Mouse (Mus musculus): ENCODE measurements around the gene Hnrnpdl. TPM values are rescaled to one million over a fixed set of nuclear protein-coding genes. Genes with fewer than 3 reads are reported as not detected.

Gene Hnrnpdl
- polyA plus RNA-seq, 1 experiment from 2014 or later = 268 TPM

GRCm38 (mm10) chr5:100032107-100032506 is 7.4 kb downstream of the Hnrnpdl start:
- Histone ChIP-seq H3K9ac (ENCODE audit: low read depth, low read length) (no peak overlapping the region), H3K27me3 (ENCODE audit: control insufficient read depth, insufficient read depth, low read length) (no peaks in the 10 kb centered on the region), H3K4me2 (replicated peaks; ENCODE audit: low read depth, low read length) (no peak overlapping the region), H3K27ac (ENCODE audit: low read depth, low read length) (no peak overlapping the region), H3K36me3 (ENCODE audit: control insufficient read depth, insufficient read depth, low read length) (peaks cover 13% of the 10 kb centered on the region; the same call in 1 of the 2 replicates), H3K4me3 (ENCODE audit: low read depth, low read length) (no peak overlapping the region), H3K9me3 (ENCODE audit: control insufficient read depth, low read length) (no peaks in the 10 kb centered on the region), H3K4me1 (replicated peaks; ENCODE audit: control insufficient read depth, insufficient read depth, low read length) (peaks cover 2% of the 10 kb centered on the region; the same call in 1 of the 2 replicates)
- 84% methylated on average over 2 of the region's 2 CpGs for WGBS
- peak; percentile 28; the same call in 1 of the 2 replicates for ATAC-seq (ENCODE audit: low FRiP score)
- DNase-seq (ENCODE audit: low spot score) = peak; percentile 35

GRCm38 (mm10) chr5:100030069-100030468 is 9.4 kb downstream of the Hnrnpdl start:
- DNase-seq (ENCODE audit: low spot score) (no peak), ATAC-seq (ENCODE audit: low FRiP score) (peak; percentile 59)
- no peak overlapping the region for H3K4me3 ChIP-seq (ENCODE audit: low read depth, low read length)

GRCm38 (mm10) chr5:100024868-100025267 is 14.6 kb downstream of the Hnrnpdl start:
- Histone ChIP-seq H3K4me3 (ENCODE audit: low read depth, low read length) (no peak overlapping the region), H3K9me3 (ENCODE audit: control insufficient read depth, low read length) (no peaks in the 10 kb centered on the region), H3K36me3 (ENCODE audit: control insufficient read depth, insufficient read depth, low read length) (no peaks in the 10 kb centered on the region), H3K4me1 (replicated peaks; ENCODE audit: control insufficient read depth, insufficient read depth, low read length) (no peaks in the 10 kb centered on the region), H3K27ac (ENCODE audit: low read depth, low read length) (no peak overlapping the region), H3K4me2 (replicated peaks; ENCODE audit: low read depth, low read length) (no peak overlapping the region), H3K9ac (ENCODE audit: low read depth, low read length) (no peak overlapping the region), H3K27me3 (ENCODE audit: control insufficient read depth, insufficient read depth, low read length) (no peaks in the 10 kb centered on the region)
- DNase-seq (ENCODE audit: low spot score) = no peak
- no peak for ATAC-seq (ENCODE audit: low FRiP score)
- WGBS = 78% methylated on average over 1 of the region's 1 CpGs

More at GRCm38 (mm10) chr5:100030069-100030468, 9.4 kb downstream of the Hnrnpdl start:
- Histone ChIP-seq H3K4me2 (replicated peaks; ENCODE audit: low read depth, low read length) (no peak overlapping the region), H3K9me3 (ENCODE audit: control insufficient read depth, low read length) (no peaks in the 10 kb centered on the region), H3K27ac (ENCODE audit: low read depth, low read length) (no peak overlapping the region), H3K27me3 (ENCODE audit: control insufficient read depth, insufficient read depth, low read length) (no peaks in the 10 kb centered on the region), H3K9ac (ENCODE audit: low read depth, low read length) (no peak overlapping the region), H3K36me3 (ENCODE audit: control insufficient read depth, insufficient read depth, low read length) (0 out of 2 replicates have a peak, but pooled peaks cover 8% of the 10 kb centered on the region), H3K4me1 (replicated peaks; ENCODE audit: control insufficient read depth, insufficient read depth, low read length) (0 out of 2 replicates have a peak, but pooled peaks cover 2% of the 10 kb centered on the region)
- 66% methylated on average over 6 of the region's 6 CpGs for WGBS

- H3K4me2 ChIP-seq (replicated peaks; ENCODE audit: low read depth, low read length) = no peak overlapping the region
- H3K27ac ChIP-seq (ENCODE audit: low read depth, low read length) = no peak overlapping the region
- no peak for ATAC-seq (ENCODE audit: low FRiP score)
- no peaks in the 10 kb centered on the region for H3K27me3 ChIP-seq (ENCODE audit: control insufficient read depth, insufficient read depth, low read length)
- H3K36me3 ChIP-seq (ENCODE audit: control insufficient read depth, insufficient read depth, low read length) = no peaks in the 10 kb centered on the region
- no peaks in the 10 kb centered on the region for H3K9me3 ChIP-seq (ENCODE audit: control insufficient read depth, low read length)
- H3K4me3 ChIP-seq (ENCODE audit: low read depth, low read length) = no peak overlapping the region
- 80% methylated on average over 5 of the region's 5 CpGs for WGBS
- H3K4me1 ChIP-seq (replicated peaks; ENCODE audit: control insufficient read depth, insufficient read depth, low read length) = no peaks in the 10 kb centered on the region
- H3K9ac ChIP-seq (ENCODE audit: low read depth, low read length) = no peak overlapping the region
- no peak for DNase-seq (ENCODE audit: low spot score)
These were observed 15.1 kb downstream of the Hnrnpdl start for GRCm38 (mm10) chr5:100024403-100024802.

GRCm38 (mm10) chr5:100020089-100020488 is 19.4 kb downstream of the Hnrnpdl start:
- no peaks in the 10 kb centered on the region for H3K36me3 ChIP-seq (ENCODE audit: control insufficient read depth, insufficient read depth, low read length)

GRCm38 (mm10) chr5:100012599-100012998 is 26.9 kb downstream of the Hnrnpdl start:
- Histone ChIP-seq H3K4me2 (replicated peaks; ENCODE audit: low read depth, low read length) (no peak overlapping the region), H3K4me3 (ENCODE audit: low read depth, low read length) (no peak overlapping the region), H3K9me3 (ENCODE audit: control insufficient read depth, low read length) (no peaks in the 10 kb centered on the region), H3K27ac (ENCODE audit: low read depth, low read length) (no peak overlapping the region), H3K36me3 (ENCODE audit: control insufficient read depth, insufficient read depth, low read length) (no peaks in the 10 kb centered on the region), H3K4me1 (replicated peaks; ENCODE audit: control insufficient read depth, insufficient read depth, low read length) (no peaks in the 10 kb centered on the region), H3K27me3 (ENCODE audit: control insufficient read depth, insufficient read depth, low read length) (no peaks in the 10 kb centered on the region), H3K9ac (ENCODE audit: low read depth, low read length) (no peak overlapping the region)
- 86% methylated on average over 9 of the region's 9 CpGs for WGBS
- ATAC-seq (ENCODE audit: low FRiP score) = no peak
- no peak for DNase-seq (ENCODE audit: low spot score)

More at GRCm38 (mm10) chr5:100020089-100020488, 19.4 kb downstream of the Hnrnpdl start:
- Histone ChIP-seq H3K4me3 (ENCODE audit: low read depth, low read length) (no peak overlapping the region), H3K4me2 (replicated peaks; ENCODE audit: low read depth, low read length) (no peak overlapping the region), H3K9me3 (ENCODE audit: control insufficient read depth, low read length) (no peaks in the 10 kb centered on the region), H3K9ac (ENCODE audit: low read depth, low read length) (no peak overlapping the region), H3K27ac (ENCODE audit: low read depth, low read length) (no peak overlapping the region), H3K4me1 (replicated peaks; ENCODE audit: control insufficient read depth, insufficient read depth, low read length) (no peaks in the 10 kb centered on the region), H3K27me3 (ENCODE audit: control insufficient read depth, insufficient read depth, low read length) (no peaks in the 10 kb centered on the region)
- no peak for ATAC-seq (ENCODE audit: low FRiP score)
- DNase-seq (ENCODE audit: low spot score) = no peak

- Histone ChIP-seq H3K4me1 (replicated peaks; ENCODE audit: control insufficient read depth, insufficient read depth, low read length) (no peaks in the 10 kb centered on the region), H3K36me3 (ENCODE audit: control insufficient read depth, insufficient read depth, low read length) (no peaks in the 10 kb centered on the region), H3K4me2 (replicated peaks; ENCODE audit: low read depth, low read length) (no peak overlapping the region), H3K27me3 (ENCODE audit: control insufficient read depth, insufficient read depth, low read length) (no peaks in the 10 kb centered on the region), H3K9me3 (ENCODE audit: control insufficient read depth, low read length) (no peaks in the 10 kb centered on the region), H3K4me3 (ENCODE audit: low read depth, low read length) (no peak overlapping the region), H3K9ac (ENCODE audit: low read depth, low read length) (no peak overlapping the region), H3K27ac (ENCODE audit: low read depth, low read length) (no peak overlapping the region)
- ATAC-seq (ENCODE audit: low FRiP score) (no peak), DNase-seq (ENCODE audit: low spot score) (no peak)
- 55% methylated on average over 3 of the region's 3 CpGs for WGBS
These were observed 31.0 kb downstream of the Hnrnpdl start for GRCm38 (mm10) chr5:100008485-100008884.

GRCm38 (mm10) chr5:100007040-100007375 is 32.5 kb downstream of the Hnrnpdl start:
- Histone ChIP-seq H3K27ac (ENCODE audit: low read depth, low read length) (no peak overlapping the region), H3K4me2 (replicated peaks; ENCODE audit: low read depth, low read length) (no peak overlapping the region), H3K4me3 (ENCODE audit: low read depth, low read length) (no peak overlapping the region), H3K4me1 (replicated peaks; ENCODE audit: control insufficient read depth, insufficient read depth, low read length) (no peaks in the 10 kb centered on the region), H3K36me3 (ENCODE audit: control insufficient read depth, insufficient read depth, low read length) (no peaks in the 10 kb centered on the region), H3K9me3 (ENCODE audit: control insufficient read depth, low read length) (no peaks in the 10 kb centered on the region), H3K27me3 (ENCODE audit: control insufficient read depth, insufficient read depth, low read length) (no peaks in the 10 kb centered on the region), H3K9ac (ENCODE audit: low read depth, low read length) (no peak overlapping the region)
- DNase-seq (ENCODE audit: low spot score) (no peak), ATAC-seq (ENCODE audit: low FRiP score) (no peak)
- 77% methylated on average over 4 of the region's 4 CpGs for WGBS

- H3K4me1 ChIP-seq (replicated peaks; ENCODE audit: control insufficient read depth, insufficient read depth, low read length) = no peaks in the 10 kb centered on the region
- H3K9ac ChIP-seq (ENCODE audit: low read depth, low read length) = no peak overlapping the region
- no peak overlapping the region for H3K27ac ChIP-seq (ENCODE audit: low read depth, low read length)
- no peak for DNase-seq (ENCODE audit: low spot score)
- ATAC-seq (ENCODE audit: low FRiP score) = no peak
- H3K9me3 ChIP-seq (ENCODE audit: control insufficient read depth, low read length) = no peaks in the 10 kb centered on the region
- H3K4me2 ChIP-seq (replicated peaks; ENCODE audit: low read depth, low read length) = no peak overlapping the region
- H3K4me3 ChIP-seq (ENCODE audit: low read depth, low read length) = no peak overlapping the region
- H3K36me3 ChIP-seq (ENCODE audit: control insufficient read depth, insufficient read depth, low read length) = no peaks in the 10 kb centered on the region
- no peaks in the 10 kb centered on the region for H3K27me3 ChIP-seq (ENCODE audit: control insufficient read depth, insufficient read depth, low read length)
- 90% methylated on average over 4 of the region's 4 CpGs for WGBS
These were observed 33.0 kb downstream of the Hnrnpdl start for GRCm38 (mm10) chr5:100006324-100007039.

Measured in hindbrain, embryonic 11.5 days (tissue).